In the genomic region with DNA sequence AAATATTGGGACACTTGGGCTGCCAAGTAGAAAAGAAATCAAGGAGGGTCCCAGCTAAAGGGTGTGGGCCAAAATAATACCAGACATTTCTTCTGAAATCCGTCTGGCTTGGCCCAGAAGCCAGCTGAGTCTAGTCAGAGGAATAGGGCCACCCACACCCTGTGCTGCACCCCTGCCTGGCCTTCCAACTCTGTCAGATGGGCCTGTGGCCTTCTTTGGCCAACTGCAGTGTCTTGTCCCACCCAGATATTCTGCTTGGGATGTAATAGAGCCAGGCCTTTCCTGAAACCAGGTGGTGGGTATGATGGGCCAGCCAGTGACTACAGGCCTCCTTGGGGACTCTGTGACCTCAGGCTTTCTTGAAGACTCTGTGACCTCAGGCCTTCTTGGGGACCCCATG, we compare ENCODE assay signal across 30 mouse cellular contexts. TPM values are rescaled to one million over a fixed set of nuclear protein-coding genes. Genes with fewer than 3 reads are reported as not detected.
DNase-seq lines count a peak whose midpoint lies in the region; ATAC-seq and TF ChIP-seq lines count a peak whose summit lies in the region.
"Had no signal": no experiment of that assay in that cellular context is flagged by ENCODE, and none has a peak within 500 bp of the region (broad histone marks: within the 10 kb centered on the region; RNA-seq: fewer than 3 reads in every experiment).

No protein-coding gene starts in this region.

- no peak overlapping the region for H3K9ac ChIP-seq in midbrain, embryonic 11.5 days (ENCODE audit: low read length)
- no peak overlapping the region for H3K9ac ChIP-seq in midbrain, embryonic 15.5 days
- H3K9ac ChIP-seq in stomach, postnatal 0 days (ENCODE audit: low read length): no peak overlapping the region
- H3K9ac ChIP-seq in liver, embryonic 12.5 days: no peak overlapping the region
- H3K9ac ChIP-seq: forebrain, embryonic 15.5 days; hindbrain, embryonic 14.5 days; liver, embryonic 13.5 days; lung, embryonic 14.5 days; stomach, embryonic 15.5 days had no signal

- H3K27me3 ChIP-seq in cerebellum, adult 2 months (ENCODE audit: control insufficient read depth, insufficient read depth, low read length): no peaks in the 10 kb centered on the region
- H3K27me3 ChIP-seq in heart, embryonic 10.5 days (ENCODE audit: insufficient read depth, poor library complexity, severe bottlenecking): peaks cover 6% of the 10 kb centered on the region; the same call in 1 of the 2 replicates
- H3K27me3 ChIP-seq in midbrain, embryonic 11.5 days (ENCODE audit: control insufficient read depth, insufficient read depth, low read length): no peaks in the 10 kb centered on the region
- H3K27me3 ChIP-seq in midbrain, embryonic 15.5 days (replicated peaks): no peaks in the 10 kb centered on the region
- no peaks in the 10 kb centered on the region for H3K27me3 ChIP-seq in stomach, postnatal 0 days (ENCODE audit: control insufficient read depth, insufficient read depth, low read length)
- H3K27me3 ChIP-seq in liver, embryonic 12.5 days (replicated peaks): no peaks in the 10 kb centered on the region; the same call in 1 of the 2 replicates
- H3K27me3 ChIP-seq: forebrain, embryonic 15.5 days; liver, embryonic 13.5 days; stomach, embryonic 15.5 days had no signal

- H3K36me3 ChIP-seq in heart, embryonic 10.5 days: no peaks in the 10 kb centered on the region
- H3K36me3 ChIP-seq in midbrain, embryonic 11.5 days (ENCODE audit: control insufficient read depth, insufficient read depth, low read length): no peaks in the 10 kb centered on the region
- H3K36me3 ChIP-seq in midbrain, embryonic 15.5 days (replicated peaks): no peaks in the 10 kb centered on the region
- no peaks in the 10 kb centered on the region for H3K36me3 ChIP-seq in stomach, postnatal 0 days (ENCODE audit: control insufficient read depth, insufficient read depth, low read length)
- no peaks in the 10 kb centered on the region for H3K36me3 ChIP-seq in liver, embryonic 12.5 days
- H3K36me3 ChIP-seq: embryonic facial prominence, embryonic 10.5 days; forebrain, embryonic 15.5 days; liver, embryonic 13.5 days; stomach, embryonic 15.5 days had no signal

- intact Hi-C loops in heart, postnatal 10 days (cut with DNase I): no loop called here

- no peak for DNase-seq in cerebellum, adult 2 months
- DNase-seq in cerebellum, adult 11-12 months: no peak
- peak; percentile 50 to 52 for DNase-seq in heart, postnatal 10 days
- DNase-seq in heart, embryonic 10.5 days (ENCODE audit: low spot score): no peak
- DNase-seq in midbrain, embryonic 11.5 days (ENCODE audit: low spot score, missing footprints): peak; percentile 28
- DNase-seq in stomach, postnatal 0 days (ENCODE audit: low spot score): no peak
- DNase-seq: adrenal gland, postnatal 10 days; cerebellum, postnatal 10 days; kidney, adult 18-20 months; liver, embryonic 13.5 days; lung, embryonic 14.5 days; right cerebral cortex, adult 18-20 months; right cerebral cortex, postnatal 4 days; thymus, adult 2 months had no signal

- TF ChIP-seq POLR2A in cerebellum, adult 2 months (IDR thresholded peaks at IDR 0.05; ENCODE audit: borderline replicate concordance, insufficient read depth, low read length): no peak

- H3K4me3 ChIP-seq in cerebellum, adult 2 months (replicated peaks; ENCODE audit: insufficient read depth, low read depth, low read length): no peak overlapping the region
- H3K4me3 ChIP-seq in heart, embryonic 10.5 days: no peak overlapping the region
- no peak overlapping the region for H3K4me3 ChIP-seq in midbrain, embryonic 11.5 days (ENCODE audit: low read depth, low read length)
- H3K4me3 ChIP-seq in midbrain, embryonic 15.5 days: no peak overlapping the region
- no peak overlapping the region for H3K4me3 ChIP-seq in stomach, postnatal 0 days (ENCODE audit: low read depth, low read length)
- no peak overlapping the region for H3K4me3 ChIP-seq in liver, embryonic 12.5 days
- H3K4me3 ChIP-seq: embryonic facial prominence, embryonic 10.5 days; forebrain, embryonic 15.5 days; liver, embryonic 13.5 days; stomach, embryonic 15.5 days had no signal

- H3K4me2 ChIP-seq in midbrain, embryonic 11.5 days: no peak overlapping the region
- H3K4me2 ChIP-seq in midbrain, embryonic 15.5 days: no peak overlapping the region
- H3K4me2 ChIP-seq in stomach, postnatal 0 days (replicated peaks; ENCODE audit: low read depth): no peak overlapping the region
- no peak overlapping the region for H3K4me2 ChIP-seq in liver, embryonic 12.5 days
- H3K4me2 ChIP-seq: forebrain, embryonic 15.5 days; hindbrain, embryonic 14.5 days; liver, embryonic 13.5 days; lung, embryonic 14.5 days; stomach, embryonic 15.5 days had no signal

- peak overlapping the region; percentile 89; the same call in 1 of the 2 replicates for H3K27ac ChIP-seq in cerebellum, adult 2 months (ENCODE audit: insufficient read depth, low read length)
- no peak overlapping the region for H3K27ac ChIP-seq in heart, embryonic 10.5 days
- H3K27ac ChIP-seq in midbrain, embryonic 11.5 days (ENCODE audit: low read depth, low read length): no peak overlapping the region
- no peak overlapping the region for H3K27ac ChIP-seq in midbrain, embryonic 15.5 days
- H3K27ac ChIP-seq in stomach, postnatal 0 days (replicated peaks): peak overlapping the region; percentile 35; the same call in 1 of the 2 replicates
- no peak overlapping the region for H3K27ac ChIP-seq in liver, embryonic 12.5 days
- H3K27ac ChIP-seq: embryonic facial prominence, embryonic 10.5 days; hindbrain, embryonic 14.5 days; kidney, postnatal 0 days; liver, embryonic 13.5 days; macrophage; stomach, embryonic 15.5 days had no signal

- no peak for TF ChIP-seq EP300 in stomach, postnatal 0 days (optimal IDR thresholded peaks at IDR 0.05)

- H3K4me1 ChIP-seq in cerebellum, adult 2 months (ENCODE audit: control insufficient read depth, insufficient read depth, low read length): peaks cover 36% of the 10 kb centered on the region
- H3K4me1 ChIP-seq in heart, embryonic 10.5 days: 0 out of 2 replicates have a peak, but pooled peaks cover 8% of the 10 kb centered on the region
- no peaks in the 10 kb centered on the region for H3K4me1 ChIP-seq in midbrain, embryonic 11.5 days (ENCODE audit: control insufficient read depth, insufficient read depth, low read length)
- H3K4me1 ChIP-seq in midbrain, embryonic 15.5 days: no peaks in the 10 kb centered on the region
- H3K4me1 ChIP-seq in stomach, postnatal 0 days (replicated peaks; ENCODE audit: control insufficient read depth, insufficient read depth): no peaks in the 10 kb centered on the region
- H3K4me1 ChIP-seq in liver, embryonic 12.5 days: no peaks in the 10 kb centered on the region
- H3K4me1 ChIP-seq: liver, embryonic 13.5 days; stomach, embryonic 15.5 days had no signal

- TF ChIP-seq CTCF in cerebellum, adult 2 months (IDR thresholded peaks at IDR 0.05; ENCODE audit: borderline replicate concordance, insufficient read depth, low read depth, low read length): no peak
- TF ChIP-seq CTCF in stomach, postnatal 0 days (IDR thresholded peaks at IDR 0.05; ENCODE audit: low read depth): no peak

- no peaks in the 10 kb centered on the region for H3K9me3 ChIP-seq in heart, embryonic 10.5 days
- H3K9me3 ChIP-seq in midbrain, embryonic 11.5 days (ENCODE audit: control insufficient read depth, low read length): no peaks in the 10 kb centered on the region
- no peaks in the 10 kb centered on the region for H3K9me3 ChIP-seq in midbrain, embryonic 15.5 days
- no peaks in the 10 kb centered on the region for H3K9me3 ChIP-seq in stomach, postnatal 0 days (ENCODE audit: control insufficient read depth, low read length)
- no peaks in the 10 kb centered on the region for H3K9me3 ChIP-seq in liver, embryonic 12.5 days (replicated peaks)
- H3K9me3 ChIP-seq: embryonic facial prominence, embryonic 10.5 days; forebrain, embryonic 15.5 days; liver, embryonic 13.5 days; stomach, embryonic 15.5 days had no signal

- WGBS in cerebellum, adult 2 months: 61% methylated on average over 1 of the region's 1 CpGs
- 61% methylated on average over 1 of the region's 1 CpGs for WGBS in heart, embryonic 10.5 days
- 65% methylated on average over 1 of the region's 1 CpGs for WGBS in midbrain, embryonic 11.5 days
- WGBS in midbrain, embryonic 15.5 days: 70% methylated on average over 1 of the region's 1 CpGs
- 58% methylated on average over 1 of the region's 1 CpGs for WGBS in stomach, postnatal 0 days
- WGBS in liver, embryonic 12.5 days (ENCODE audit: insufficient replicate concordance): 38% methylated on average over 1 of the region's 1 CpGs

- ATAC-seq in midbrain, embryonic 11.5 days (ENCODE audit: low FRiP score): no peak
- ATAC-seq in midbrain, embryonic 15.5 days (replicated peaks): no peak
- ATAC-seq in stomach, postnatal 0 days (ENCODE audit: low FRiP score, low TSS enrichment): peak; percentile 31; the same call in 1 of the 2 replicates
- ATAC-seq in liver, embryonic 12.5 days: no peak
- ATAC-seq: forebrain, embryonic 15.5 days; inflammation-experienced regulatory T-cells, adult 6 months had no signal

RNA-seq across cellular contexts. Expression of a gene that starts 22.4 kb away (rescaled TPM):
- polyA plus RNA-seq in cerebellum, adult 2 months (2012; rRNA removed): 3.1 and 3.2 TPM in 2 replicates
- 1 to 10 TPM; 2.2 to 2.6 TPM for total RNA-seq in heart, postnatal 10 days (2021)
- 0.42 and 0.72 TPM in 2 replicates for polyA plus RNA-seq in heart, embryonic 10.5 days (2016; fragmentation: Nextera tagmentation; extraction: Ambion mirVana)
- 0.23 and 0.52 TPM in 2 replicates for polyA plus RNA-seq in midbrain, embryonic 11.5 days (2014; fragmentation: Nextera tagmentation; extraction: Ambion mirVana)
- polyA plus RNA-seq in midbrain, embryonic 15.5 days (2015; fragmentation: Nextera tagmentation; extraction: Ambion mirVana): 1.7 and 2.2 TPM in 2 replicates
- polyA plus RNA-seq in stomach, postnatal 0 days (2015; fragmentation: Nextera tagmentation; extraction: Ambion mirVana): 2.7 and 2.8 TPM in 2 replicates
- 0.20 and 0.44 TPM in 2 replicates for polyA plus RNA-seq in liver, embryonic 12.5 days (2016; fragmentation: Nextera tagmentation; extraction: Ambion mirVana)
- total RNA-seq: granulocyte monocyte progenitor cell, adult 5-6 weeks had no signal
- polyA plus RNA-seq: macrophage had no signal

RNA-seq across cellular contexts. Expression of a gene that starts 23.7 kb away (rescaled TPM):
- 41.0 and 43.5 TPM in 2 replicates for polyA plus RNA-seq in cerebellum, adult 2 months (2012; rRNA removed)
- 1 to 10 TPM; 7.1 to 7.6 TPM for total RNA-seq in heart, postnatal 10 days (2021)
- polyA plus RNA-seq in heart, embryonic 10.5 days (2016; fragmentation: Nextera tagmentation; extraction: Ambion mirVana): 12.9 and 16.2 TPM in 2 replicates
- polyA plus RNA-seq in midbrain, embryonic 11.5 days (2014; fragmentation: Nextera tagmentation; extraction: Ambion mirVana): 8.9 and 9.7 TPM in 2 replicates
- polyA plus RNA-seq in midbrain, embryonic 15.5 days (2015; fragmentation: Nextera tagmentation; extraction: Ambion mirVana): 37.1 and 37.9 TPM in 2 replicates
- 6.6 and 7.3 TPM in 2 replicates for polyA plus RNA-seq in stomach, postnatal 0 days (2015; fragmentation: Nextera tagmentation; extraction: Ambion mirVana)
- 3.4 and 3.5 TPM in 2 replicates for polyA plus RNA-seq in liver, embryonic 12.5 days (2016; fragmentation: Nextera tagmentation; extraction: Ambion mirVana)

RNA-seq across cellular contexts. Expression of a gene that starts 57.1 kb away (rescaled TPM):
- polyA plus RNA-seq in cerebellum, adult 2 months (2012; rRNA removed): not detected in 2 replicates
- total RNA-seq in heart, postnatal 10 days (2021): not detected
- polyA plus RNA-seq in heart, embryonic 10.5 days (2016; fragmentation: Nextera tagmentation; extraction: Ambion mirVana): not detected in 2 replicates
- not detected in 2 replicates for polyA plus RNA-seq in midbrain, embryonic 11.5 days (2014; fragmentation: Nextera tagmentation; extraction: Ambion mirVana)
- not detected in 2 replicates for polyA plus RNA-seq in midbrain, embryonic 15.5 days (2015; fragmentation: Nextera tagmentation; extraction: Ambion mirVana)
- 0.85 and 1.2 TPM in 2 replicates for polyA plus RNA-seq in stomach, postnatal 0 days (2015; fragmentation: Nextera tagmentation; extraction: Ambion mirVana)
- 0.22 and 0.27 TPM in 2 replicates for polyA plus RNA-seq in liver, embryonic 12.5 days (2016; fragmentation: Nextera tagmentation; extraction: Ambion mirVana)
- total RNA-seq: granulocyte monocyte progenitor cell, adult 5-6 weeks; layer of hippocampus, postnatal 25 days; midbrain, postnatal 0 days had no signal
- polyA plus RNA-seq: cortical plate, adult 2 months; embryonic facial prominence, embryonic 10.5 days; forebrain, embryonic 15.5 days; heart, postnatal 0 days; hindbrain, embryonic 14.5 days; inflammation-experienced regulatory T-cells, adult 6 months; kidney, postnatal 0 days; limb, embryonic 11.5 days; lung, embryonic 14.5 days; macrophage; midbrain, postnatal 0 days; neural tube, embryonic 14.5 days had no signal

Comparison
In these comparisons a context has a peak if more than half of its experiments do, and no peak if none do; other contexts are left out.
1. DNase-seq: peak in heart, postnatal 10 days (2 of 2) and midbrain, embryonic 11.5 days (single experiment); none in cerebellum, adult 2 months (0 of 2), cerebellum, adult 11-12 months (single experiment), heart, embryonic 10.5 days (single experiment) and stomach, postnatal 0 days (single experiment).
2. H3K27ac ChIP-seq: peak in cerebellum, adult 2 months (single experiment) and stomach, postnatal 0 days (single experiment); none in heart, embryonic 10.5 days (single experiment), midbrain, embryonic 11.5 days (single experiment), midbrain, embryonic 15.5 days (single experiment) and liver, embryonic 12.5 days (single experiment).